Mouse (Mus musculus): ENCODE measurements around the gene Snrpf. TPM values are rescaled to one million over a fixed set of nuclear protein-coding genes. Genes with fewer than 3 reads are reported as not detected.

Snrpf gene
- total and polyA plus RNA-seq, 2 experiments from 2014 or later = 20.1 to 65.8 TPM

- Histone ChIP-seq H3K36me3 (ENCODE audit: insufficient read depth, low read length) (no peaks in the 10 kb centered on the region), H3K9me3 (ENCODE audit: low read length) (no peaks in the 10 kb centered on the region), H3K4me3 (ENCODE audit: low read length) (no peak overlapping the region), H3K27ac (no peak overlapping the region), H3K4me2 (ENCODE audit: low read depth, low read length) (no peak overlapping the region), H3K4me1 (ENCODE audit: insufficient read depth, low read length) (no peaks in the 10 kb centered on the region), H3K9ac (replicated peaks; ENCODE audit: low read length) (no peak overlapping the region), H3K27me3 (ENCODE audit: insufficient read depth, low read length) (no peaks in the 10 kb centered on the region)
- DNase-seq (ENCODE audit: low spot score) (no peak), ATAC-seq (no peak)
- 54% methylated on average over 9 of the region's 9 CpGs for WGBS
- TF ChIP-seq CTCF (IDR thresholded peaks at IDR 0.05; ENCODE audit: low read depth) = no peak
These were observed 34.2 kb upstream of the Snrpf start for GRCm38 (mm10) chr10:93623725-93624124.

DNA sequence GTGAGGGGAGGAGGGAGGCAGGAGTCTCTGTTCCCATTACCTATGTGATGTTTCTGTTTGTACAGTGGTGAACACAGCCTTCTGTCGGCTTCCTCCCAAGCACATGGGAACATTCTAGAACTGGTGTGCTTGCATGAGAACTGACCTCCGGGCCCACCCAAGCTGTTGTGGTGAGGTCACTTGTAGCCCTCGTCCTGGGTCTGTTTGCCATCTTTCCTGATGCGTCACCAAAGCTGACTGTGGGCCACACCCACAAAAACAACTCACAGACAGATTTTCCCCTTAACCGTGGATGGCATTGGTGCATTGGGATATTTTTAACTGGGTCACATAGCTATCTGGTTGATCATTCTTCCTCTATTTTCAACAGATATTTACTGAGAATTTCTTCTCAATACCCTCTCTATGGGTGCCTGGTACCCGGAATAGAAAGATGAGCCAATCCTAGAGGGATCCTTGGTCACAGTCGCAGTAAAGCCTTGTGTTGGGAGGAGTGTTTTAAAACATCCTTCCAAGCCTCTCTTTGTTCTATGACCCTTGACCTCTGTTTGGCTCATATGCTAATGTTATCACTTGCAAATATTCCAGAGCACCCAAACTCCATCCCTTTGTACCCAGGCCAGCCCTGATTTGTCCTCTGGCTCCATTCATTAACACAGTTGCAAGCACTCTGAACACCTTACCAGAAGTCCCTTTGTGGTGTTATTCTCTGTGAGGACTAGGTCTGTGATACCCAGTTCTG, 31.1 kb upstream of the Snrpf start:
- ATAC-seq (no peak), DNase-seq (ENCODE audit: low spot score) (no peak)
- Histone ChIP-seq H3K4me3 (ENCODE audit: low read length) (no peak overlapping the region), H3K9me3 (ENCODE audit: low read length) (no peaks in the 10 kb centered on the region), H3K36me3 (ENCODE audit: insufficient read depth, low read length) (no peaks in the 10 kb centered on the region), H3K27ac (no peak overlapping the region), H3K4me1 (ENCODE audit: insufficient read depth, low read length) (no peaks in the 10 kb centered on the region), H3K27me3 (ENCODE audit: insufficient read depth, low read length) (no peaks in the 10 kb centered on the region), H3K4me2 (ENCODE audit: low read depth, low read length) (no peak overlapping the region), H3K9ac (replicated peaks; ENCODE audit: low read length) (no peak overlapping the region)
- TF ChIP-seq CTCF (IDR thresholded peaks at IDR 0.05; ENCODE audit: low read depth) = no peak
- 67% methylated on average over 7 of the region's 7 CpGs for WGBS

- no peak overlapping the region for H3K9ac ChIP-seq (replicated peaks; ENCODE audit: low read length)
- no peaks in the 10 kb centered on the region for H3K27me3 ChIP-seq (ENCODE audit: insufficient read depth, low read length)
- 0 out of 2 replicates have a peak, but pooled peaks cover 2% of the 10 kb centered on the region for H3K9me3 ChIP-seq (ENCODE audit: low read length)
- no peak overlapping the region for H3K4me2 ChIP-seq (ENCODE audit: low read depth, low read length)
- H3K27ac ChIP-seq = no peak overlapping the region
- no peak for TF ChIP-seq CTCF (IDR thresholded peaks at IDR 0.05; ENCODE audit: low read depth)
- no peaks in the 10 kb centered on the region for H3K4me1 ChIP-seq (ENCODE audit: insufficient read depth, low read length)
- ATAC-seq (no peak), DNase-seq (ENCODE audit: low spot score) (no peak)
- WGBS = 77% methylated on average over 8 of the region's 8 CpGs
- H3K4me3 ChIP-seq (ENCODE audit: low read length) = no peak overlapping the region
- no peaks in the 10 kb centered on the region for H3K36me3 ChIP-seq (ENCODE audit: insufficient read depth, low read length)
These were observed 25.3 kb upstream of the Snrpf start for GRCm38 (mm10) chr10:93614850-93615249.

GRCm38 (mm10) chr10:93611419-93612007, 22.0 kb upstream of the Snrpf start:
- H3K9ac ChIP-seq (replicated peaks; ENCODE audit: low read length) = no peak overlapping the region
- H3K9me3 ChIP-seq (ENCODE audit: low read length) = 0 out of 2 replicates have a peak, but pooled peaks cover 2% of the 10 kb centered on the region
- DNase-seq (ENCODE audit: low spot score) = peak; percentile 86
- no peak overlapping the region for H3K27ac ChIP-seq
- peak overlapping the region; percentile 43 for H3K4me2 ChIP-seq (ENCODE audit: low read depth, low read length)
- H3K4me1 ChIP-seq (ENCODE audit: insufficient read depth, low read length) = no peaks in the 10 kb centered on the region
- H3K27me3 ChIP-seq (ENCODE audit: insufficient read depth, low read length) = no peaks in the 10 kb centered on the region
- TF ChIP-seq CTCF (IDR thresholded peaks at IDR 0.05; ENCODE audit: low read depth) = peak; percentile 92
- no peaks in the 10 kb centered on the region for H3K36me3 ChIP-seq (ENCODE audit: insufficient read depth, low read length)
- ATAC-seq = peak; percentile 72
- 40% methylated on average over 18 of the region's 18 CpGs for WGBS
- H3K4me3 ChIP-seq (ENCODE audit: low read length) = peak overlapping the region; percentile 18; the same call in 1 of the 2 replicates

DNA sequence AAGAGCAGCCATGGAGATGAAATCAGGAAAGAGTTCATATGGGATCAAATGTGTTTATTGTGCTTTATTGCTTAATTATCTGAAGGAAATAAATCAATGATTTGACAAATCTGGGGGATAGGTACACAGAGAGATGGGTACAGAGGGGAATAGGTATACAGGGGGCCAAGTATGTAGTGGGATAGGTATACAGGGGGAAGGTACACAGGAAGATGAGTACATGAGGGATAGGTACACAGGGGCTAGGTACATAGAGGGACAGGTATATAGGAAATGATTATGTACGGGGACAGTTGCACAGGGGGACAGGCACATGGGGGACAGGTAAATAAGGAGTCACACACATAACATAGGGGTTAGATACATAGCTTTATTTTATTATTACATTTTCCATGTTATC, 21.4 kb upstream of the Snrpf start:
- Histone ChIP-seq H3K9me3 (ENCODE audit: low read length) (0 out of 2 replicates have a peak, but pooled peaks cover 2% of the 10 kb centered on the region), H3K4me2 (ENCODE audit: low read depth, low read length) (no peak overlapping the region), H3K36me3 (ENCODE audit: insufficient read depth, low read length) (no peaks in the 10 kb centered on the region), H3K9ac (replicated peaks; ENCODE audit: low read length) (no peak overlapping the region), H3K4me1 (ENCODE audit: insufficient read depth, low read length) (no peaks in the 10 kb centered on the region), H3K27ac (no peak overlapping the region), H3K27me3 (ENCODE audit: insufficient read depth, low read length) (no peaks in the 10 kb centered on the region), H3K4me3 (ENCODE audit: low read length) (no peak overlapping the region)
- WGBS = 94% methylated on average over 1 of the region's 1 CpGs
- no peak for TF ChIP-seq CTCF (IDR thresholded peaks at IDR 0.05; ENCODE audit: low read depth)
- no peak for DNase-seq (ENCODE audit: low spot score)
- ATAC-seq = no peak

- DNase-seq (ENCODE audit: low spot score) (no peak), ATAC-seq (no peak)
- no peak overlapping the region for H3K4me3 ChIP-seq (ENCODE audit: low read length)
- H3K4me2 ChIP-seq (ENCODE audit: low read depth, low read length) = no peak overlapping the region
- no peak overlapping the region for H3K27ac ChIP-seq
- no peak for TF ChIP-seq CTCF (IDR thresholded peaks at IDR 0.05; ENCODE audit: low read depth)
- H3K36me3 ChIP-seq (ENCODE audit: insufficient read depth, low read length) = no peaks in the 10 kb centered on the region
- 94% methylated on average over 7 of the region's 7 CpGs for WGBS
- no peak overlapping the region for H3K9ac ChIP-seq (replicated peaks; ENCODE audit: low read length)
- no peaks in the 10 kb centered on the region for H3K4me1 ChIP-seq (ENCODE audit: insufficient read depth, low read length)
- no peaks in the 10 kb centered on the region for H3K27me3 ChIP-seq (ENCODE audit: insufficient read depth, low read length)
- 0 out of 2 replicates have a peak, but pooled peaks cover 2% of the 10 kb centered on the region for H3K9me3 ChIP-seq (ENCODE audit: low read length)
These were observed 19.7 kb upstream of the Snrpf start for GRCm38 (mm10) chr10:93609236-93609635.

GRCm38 (mm10) chr10:93608051-93608450, 18.5 kb upstream of the Snrpf start:
- Histone ChIP-seq H3K9me3 (ENCODE audit: low read length) (0 out of 2 replicates have a peak, but pooled peaks cover 2% of the 10 kb centered on the region), H3K27me3 (ENCODE audit: insufficient read depth, low read length) (no peaks in the 10 kb centered on the region), H3K4me3 (ENCODE audit: low read length) (no peak overlapping the region), H3K27ac (no peak overlapping the region), H3K9ac (replicated peaks; ENCODE audit: low read length) (no peak overlapping the region), H3K4me2 (ENCODE audit: low read depth, low read length) (no peak overlapping the region), H3K36me3 (ENCODE audit: insufficient read depth, low read length) (no peaks in the 10 kb centered on the region), H3K4me1 (ENCODE audit: insufficient read depth, low read length) (no peaks in the 10 kb centered on the region)
- peak; percentile 54 for DNase-seq (ENCODE audit: low spot score)
- no peak for ATAC-seq
- peak; percentile 70 for TF ChIP-seq CTCF (IDR thresholded peaks at IDR 0.05; ENCODE audit: low read depth)
- 52% methylated on average over 9 of the region's 9 CpGs for WGBS

Measured in hindbrain, postnatal 0 days (tissue).